Mouse (Mus musculus): Measurements from ENCODE around the gene Fchsd2. TPM values are rescaled to one million over a fixed set of nuclear protein-coding genes. Genes with fewer than 3 reads are reported as not detected.

Fchsd2 gene
- polyA plus RNA-seq, 1 experiment, result 24.9 TPM

- TF ChIP-seq CTCF (IDR thresholded peaks at IDR 0.05; ENCODE audit: low read depth, low read length) (no peak), POLR2A (IDR thresholded peaks at IDR 0.05; ENCODE audit: insufficient read depth, low read length) (no peak), EP300 (IDR thresholded peaks at IDR 0.05; ENCODE audit: insufficient read depth, low read depth, low read length) (no peak)
- H3K27ac ChIP-seq (ENCODE audit: insufficient read depth, low read length), result no peak overlapping the region
- no peaks in the 10 kb centered on the region for H3K27me3 ChIP-seq (ENCODE audit: control insufficient read depth, insufficient read depth, low read length, poor library complexity, severe bottlenecking)
- H3K9ac ChIP-seq (ENCODE audit: low read depth, poor library complexity, severe bottlenecking), result no peak overlapping the region
- no peak overlapping the region for H3K4me3 ChIP-seq (ENCODE audit: low read depth, low read length)
- H3K9me3 ChIP-seq (replicated peaks; ENCODE audit: control insufficient read depth, insufficient read depth, low read length, poor library complexity, severe bottlenecking), result no peaks in the 10 kb centered on the region
- no peaks in the 10 kb centered on the region for H3K36me3 ChIP-seq (ENCODE audit: control insufficient read depth, insufficient read depth, low read length, poor library complexity, severe bottlenecking)
- H3K4me1 ChIP-seq (ENCODE audit: control insufficient read depth, insufficient read depth, low read length), result no peaks in the 10 kb centered on the region
Measured at GRCm38 (mm10) chr7:101332045-101332831, 239.6 kb downstream of the Fchsd2 start.

Other genes starting within 250 kb of the Fchsd2 start
- gene Relt, start 229.4 kb upstream of the Fchsd2 start, polyA plus RNA-seq (2011; ENCODE audit: insufficient read depth, insufficient read length, low read depth, missing spikeins), result 10.6 and 14.1 TPM in 2 replicates
- 21.0 and 25.5 TPM in 2 replicates for gene Arhgef17, start 160.8 kb upstream of the Fchsd2 start, polyA plus RNA-seq (2011; ENCODE audit: insufficient read depth, insufficient read length, low read depth, missing spikeins)
- gene P2ry6, start 118.2 kb upstream of the Fchsd2 start, polyA plus RNA-seq (2011; ENCODE audit: insufficient read depth, insufficient read length, low read depth, missing spikeins), result 0.46 TPM in 1 of 2 replicates, not detected in the other
- 0.96 and 1.4 TPM in 2 replicates for gene P2ry2, start 80.0 kb upstream of the Fchsd2 start, polyA plus RNA-seq (2011; ENCODE audit: insufficient read depth, insufficient read length, low read depth, missing spikeins)
- 23.4 and 25.8 TPM in 2 replicates for gene Atg16l2, start 209.4 kb downstream of the Fchsd2 start, polyA plus RNA-seq (2011; ENCODE audit: insufficient read depth, insufficient read length, low read depth, missing spikeins)
- gene Stard10, start 224.2 kb downstream of the Fchsd2 start, polyA plus RNA-seq (2011; ENCODE audit: insufficient read depth, insufficient read length, low read depth, missing spikeins), result 54.3 and 58.2 TPM in 2 replicates